Mouse (Mus musculus): ENCODE data around the gene Vmn2r90. TPM values are rescaled to one million over a fixed set of nuclear protein-coding genes. Genes with fewer than 3 reads are reported as not detected.
A peak's percentile ranks its signal among the peaks of the same experiment; 100 is the strongest.
"Not testable (repeated sequence)": the region's sequence is repeated elsewhere in the genome, so short reads cannot be mapped to it uniquely, and the experiment has no call there.

The Vmn2r90 gene
- polyA plus RNA-seq, 1 experiment from 2014 or later = not detected

DNA sequence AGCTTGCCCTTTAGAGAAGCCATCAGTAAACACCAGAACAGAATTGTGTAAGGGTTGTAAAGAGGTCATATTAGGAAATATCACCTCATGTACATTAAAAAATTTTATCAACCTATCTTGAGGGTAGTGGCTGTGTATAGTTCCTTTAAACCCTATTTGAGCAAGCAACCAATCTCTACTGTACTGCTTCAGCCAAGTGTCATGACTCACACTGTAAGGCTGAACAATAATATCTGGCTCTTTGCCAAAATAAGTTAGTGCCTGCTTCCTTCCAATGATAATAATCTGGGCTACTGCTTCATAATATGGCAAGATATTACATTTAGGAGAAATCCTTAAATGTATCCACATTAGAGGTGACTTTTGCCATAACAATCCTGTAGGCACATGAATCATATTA is 38.0 kb downstream of the Vmn2r90 start:
- not testable (repeated sequence) for DNase-seq (ENCODE audit: low spot score)

DNA sequence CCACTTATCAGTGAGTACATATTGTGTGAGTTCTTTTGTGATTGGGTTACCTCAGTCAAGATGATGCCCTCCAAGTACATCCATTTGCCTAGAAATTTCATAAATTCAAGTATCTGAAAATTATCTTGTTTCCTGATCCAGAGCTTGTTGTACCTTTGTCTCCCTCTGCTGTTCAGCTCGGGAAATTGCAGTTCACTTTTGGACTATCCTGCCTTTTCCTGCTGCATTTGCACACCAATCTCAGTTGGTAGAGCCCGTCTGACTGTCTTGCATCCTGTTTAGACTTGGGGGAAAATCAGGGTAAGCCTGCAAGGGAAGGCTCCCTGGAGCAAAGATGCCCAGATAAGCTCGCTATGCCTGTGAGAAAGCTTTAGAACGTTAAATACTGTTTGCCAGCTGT is 45.8 kb downstream of the Vmn2r90 start:
- H3K36me3 ChIP-seq (ENCODE audit: control insufficient read depth, insufficient read depth, low read length); H3K27ac ChIP-seq (ENCODE audit: low read depth, low read length); H3K9ac ChIP-seq (ENCODE audit: low read length); H3K9me3 ChIP-seq (ENCODE audit: control insufficient read depth, low read length); ATAC-seq (replicated peaks; ENCODE audit: low FRiP score); H3K4me3 ChIP-seq (ENCODE audit: low read depth, low read length); H3K4me1 ChIP-seq (replicated peaks; ENCODE audit: control insufficient read depth, insufficient read depth, low read length); H3K4me2 ChIP-seq (ENCODE audit: low read depth, low read length, severe bottlenecking); H3K27me3 ChIP-seq (ENCODE audit: control insufficient read depth, insufficient read depth, low read length): not testable (repeated sequence)
- DNase-seq (ENCODE audit: low spot score) = peak; percentile 64
- WGBS = 11% methylated on average over 4 of the region's 4 CpGs

More for the DNA sequence above, 38.0 kb downstream of the Vmn2r90 start:
- H3K4me2 ChIP-seq (ENCODE audit: low read depth, low read length, severe bottlenecking); H3K4me1 ChIP-seq (replicated peaks; ENCODE audit: control insufficient read depth, insufficient read depth, low read length); H3K9ac ChIP-seq (ENCODE audit: low read length); H3K4me3 ChIP-seq (ENCODE audit: low read depth, low read length); H3K36me3 ChIP-seq (ENCODE audit: control insufficient read depth, insufficient read depth, low read length); H3K9me3 ChIP-seq (ENCODE audit: control insufficient read depth, low read length); H3K27me3 ChIP-seq (ENCODE audit: control insufficient read depth, insufficient read depth, low read length); ATAC-seq (replicated peaks; ENCODE audit: low FRiP score); H3K27ac ChIP-seq (ENCODE audit: low read depth, low read length): not testable (repeated sequence)

DNA sequence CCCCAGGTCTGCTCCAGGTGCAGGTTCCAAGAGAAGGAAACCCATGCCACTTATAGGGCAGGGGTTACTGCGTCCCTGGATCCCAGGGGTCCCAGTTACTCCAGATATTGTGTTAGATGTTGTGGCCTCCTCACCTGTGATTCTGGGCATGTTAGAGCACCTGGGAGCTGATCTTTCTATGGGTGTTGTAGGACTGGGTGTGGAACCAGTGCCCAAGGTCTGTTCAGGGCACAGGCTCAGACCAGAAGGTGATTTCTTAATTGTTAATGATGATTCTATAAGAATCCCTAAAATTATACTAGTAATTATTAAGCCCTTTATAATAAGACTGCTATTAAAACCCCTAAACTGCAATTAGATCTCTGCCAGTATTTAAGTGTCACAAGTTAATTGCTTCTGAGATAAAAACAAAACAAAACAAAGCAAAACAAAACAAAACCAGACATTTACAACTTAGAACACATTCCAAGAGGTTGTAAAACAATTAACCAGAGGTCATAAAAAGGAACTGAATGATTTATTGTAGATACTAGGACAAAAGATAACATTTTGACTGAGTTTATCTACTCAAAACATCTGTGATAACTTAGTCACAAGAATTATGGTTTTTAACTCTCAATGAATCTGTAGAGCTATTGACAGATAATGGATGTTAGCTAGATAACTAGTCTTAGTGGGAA is 59.2 kb downstream of the Vmn2r90 start:
- WGBS = 80% methylated on average over 1 of the region's 1 CpGs
- no peak overlapping the region for H3K9ac ChIP-seq (ENCODE audit: low read length)
- H3K27ac ChIP-seq (ENCODE audit: low read depth, low read length) = no peak overlapping the region
- no peaks in the 10 kb centered on the region for H3K9me3 ChIP-seq (ENCODE audit: control insufficient read depth, low read length)
- no peak overlapping the region for H3K4me3 ChIP-seq (ENCODE audit: low read depth, low read length)
- no peaks in the 10 kb centered on the region for H3K27me3 ChIP-seq (ENCODE audit: control insufficient read depth, insufficient read depth, low read length)
- H3K4me1 ChIP-seq (replicated peaks; ENCODE audit: control insufficient read depth, insufficient read depth, low read length) = no peaks in the 10 kb centered on the region
- no peak overlapping the region for H3K4me2 ChIP-seq (ENCODE audit: low read depth, low read length, severe bottlenecking)
- H3K36me3 ChIP-seq (ENCODE audit: control insufficient read depth, insufficient read depth, low read length) = no peaks in the 10 kb centered on the region
- DNase-seq (ENCODE audit: low spot score) (no peak), ATAC-seq (replicated peaks; ENCODE audit: low FRiP score) (no peak)

DNA sequence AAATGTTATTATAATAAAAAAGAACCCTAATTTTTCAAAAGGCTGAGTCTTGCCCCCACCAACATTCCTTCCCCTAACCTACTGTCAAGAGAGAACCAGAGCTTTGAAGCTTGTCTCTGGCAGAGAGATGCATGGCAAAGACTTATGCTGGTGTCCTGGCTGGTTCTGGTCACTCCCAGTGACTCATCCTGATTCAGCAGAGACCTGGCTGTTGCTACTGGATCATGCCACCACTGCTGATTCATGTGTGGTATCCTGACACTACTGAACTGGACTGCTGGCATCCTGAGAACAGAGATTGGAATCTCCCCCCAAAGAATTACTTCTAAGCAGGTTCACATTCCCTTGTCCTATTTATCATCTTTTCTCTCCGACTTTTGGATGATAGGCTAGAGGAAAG is 60.7 kb downstream of the Vmn2r90 start:
- H3K9me3 ChIP-seq (ENCODE audit: control insufficient read depth, low read length) = no peaks in the 10 kb centered on the region
- H3K27ac ChIP-seq (ENCODE audit: low read depth, low read length) = no peak overlapping the region
- 63% methylated on average over 1 of the region's 1 CpGs for WGBS
- DNase-seq (ENCODE audit: low spot score) = no peak
- no peaks in the 10 kb centered on the region for H3K36me3 ChIP-seq (ENCODE audit: control insufficient read depth, insufficient read depth, low read length)
- no peak overlapping the region for H3K4me3 ChIP-seq (ENCODE audit: low read depth, low read length)
- H3K4me1 ChIP-seq (replicated peaks; ENCODE audit: control insufficient read depth, insufficient read depth, low read length) = no peaks in the 10 kb centered on the region
- H3K27me3 ChIP-seq (ENCODE audit: control insufficient read depth, insufficient read depth, low read length) = no peaks in the 10 kb centered on the region
- H3K9ac ChIP-seq (ENCODE audit: low read length) = no peak overlapping the region
- no peak for ATAC-seq (replicated peaks; ENCODE audit: low FRiP score)
- H3K4me2 ChIP-seq (ENCODE audit: low read depth, low read length, severe bottlenecking) = no peak overlapping the region

DNA sequence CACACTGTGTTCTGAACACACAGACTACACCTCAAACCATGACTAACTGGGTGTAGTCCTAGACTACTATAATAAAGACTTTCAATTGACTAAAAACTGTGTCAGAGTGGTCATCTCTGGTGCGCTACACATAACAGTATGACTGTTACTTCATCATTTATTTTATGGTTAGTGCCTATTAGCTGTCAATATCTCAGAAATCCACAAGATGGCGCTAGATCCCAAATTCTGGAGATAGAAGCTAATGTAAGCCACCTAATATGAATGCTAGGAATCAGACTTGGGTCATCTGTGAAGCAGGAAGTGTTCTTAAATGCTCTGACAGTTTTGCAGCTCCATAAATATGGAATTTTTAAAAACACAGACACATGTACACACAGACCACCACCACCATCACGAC is 62.9 kb downstream of the Vmn2r90 start:
- no peaks in the 10 kb centered on the region for H3K27me3 ChIP-seq (ENCODE audit: control insufficient read depth, insufficient read depth, low read length)
- peak; percentile 78 for ATAC-seq (replicated peaks; ENCODE audit: low FRiP score)
- H3K4me2 ChIP-seq (ENCODE audit: low read depth, low read length, severe bottlenecking) = no peak overlapping the region
- no peaks in the 10 kb centered on the region for H3K4me1 ChIP-seq (replicated peaks; ENCODE audit: control insufficient read depth, insufficient read depth, low read length)
- H3K9ac ChIP-seq (ENCODE audit: low read length) = no peak overlapping the region
- no peak overlapping the region for H3K4me3 ChIP-seq (ENCODE audit: low read depth, low read length)
- no peaks in the 10 kb centered on the region for H3K9me3 ChIP-seq (ENCODE audit: control insufficient read depth, low read length)
- H3K36me3 ChIP-seq (ENCODE audit: control insufficient read depth, insufficient read depth, low read length) = no peaks in the 10 kb centered on the region
- no peak overlapping the region for H3K27ac ChIP-seq (ENCODE audit: low read depth, low read length)
- DNase-seq (ENCODE audit: low spot score) = no peak
- 13% methylated on average over 3 of the region's 3 CpGs for WGBS

Other genes starting within 250 kb of the Vmn2r90 start
- 7.0 and 8.5 TPM in 2 replicates for gene Lnpep, start 78.7 kb upstream of the Vmn2r90 start, polyA plus RNA-seq (2014; fragmentation: Nextera tagmentation; extraction: Ambion mirVana)
- gene Spaca6, start 123.4 kb downstream of the Vmn2r90 start, polyA plus RNA-seq (2014; fragmentation: Nextera tagmentation; extraction: Ambion mirVana) = 38.3 and 43.0 TPM in 2 replicates
- gene Has1, start 151.5 kb downstream of the Vmn2r90 start, polyA plus RNA-seq (2014; fragmentation: Nextera tagmentation; extraction: Ambion mirVana) = 1.3 and 1.5 TPM in 2 replicates
- gene Fpr1, start 180.2 kb downstream of the Vmn2r90 start, polyA plus RNA-seq (2014; fragmentation: Nextera tagmentation; extraction: Ambion mirVana) = 0.20 TPM in 1 of 2 replicates, not detected in the other
- not detected in 2 replicates for gene Fpr2, start 184.1 kb downstream of the Vmn2r90 start, polyA plus RNA-seq (2014; fragmentation: Nextera tagmentation; extraction: Ambion mirVana)
- gene Fpr3, start 184.1 kb downstream of the Vmn2r90 start, polyA plus RNA-seq (2014; fragmentation: Nextera tagmentation; extraction: Ambion mirVana) = not detected in 2 replicates